Mouse (Mus musculus) midbrain, postnatal 0 days (tissue): Measurements from ENCODE around the gene Cdc42se1. TPM values are rescaled to one million over a fixed set of nuclear protein-coding genes. Genes with fewer than 3 reads are reported as not detected.

Experiments
- ATAC-seq: fragments of 200-750 bp; cut with Nextera tagmentation; 2 replicates; pipeline ENCODE4 v1.8.0; 2017; ENCODE audit warnings: moderate number of reproducible peaks, mild to moderate bottlenecking, moderate TSS enrichment, moderate library complexity; ENCODE audit not compliant: low FRiP score
- DNase-seq: peaks from one replicate; pipeline ENCODE4 v3.0.0-alpha.2; 2015; ENCODE audit warnings: low spot score
- H3K27ac ChIP-seq: fragments of 300-500 bp; sonication (generic); 2 replicates; pipeline ENCODE4 v1.5.1; 2014; ENCODE audit warnings: low read depth, mild to moderate bottlenecking, low read length, mixed read lengths
- H3K27me3 ChIP-seq: fragments of 300-500 bp; sonication (generic); 2 replicates; pipeline ENCODE4 v1.6.1; 2014; ENCODE audit warnings: low read length, control low read depth, mixed read lengths; ENCODE audit not compliant: insufficient read depth
- H3K36me3 ChIP-seq: fragments of 300-500 bp; sonication (generic); 2 replicates; pipeline ENCODE4 v1.6.1; 2014; ENCODE audit warnings: low read length, control low read depth, mixed read lengths; ENCODE audit not compliant: insufficient read depth
- H3K4me1 ChIP-seq: fragments of 300-500 bp; sonication (generic); 2 replicates; pipeline ENCODE4 v1.6.1; 2014; ENCODE audit warnings: mild to moderate bottlenecking, control low read depth, antibody characterized with exemption, low read length, mixed read lengths; ENCODE audit not compliant: insufficient read depth
- H3K4me2 ChIP-seq: fragments of 300-500 bp; sonication (generic); 2 replicates; pipeline ENCODE4 v1.6.1; 2014; ENCODE audit warnings: low read depth, mild to moderate bottlenecking, low read length, mixed read lengths; ENCODE audit not compliant: poor library complexity, severe bottlenecking
- H3K4me3 ChIP-seq: fragments of 300-500 bp; sonication (generic); 2 replicates; pipeline ENCODE4 v1.5.1; 2014; ENCODE audit warnings: low read depth, mild to moderate bottlenecking, low read length, moderate library complexity
- H3K9ac ChIP-seq: fragments of 300-500 bp; sonication (generic); replicated peaks from 2 replicates; pipeline ENCODE4 v1.6.1; 2014; ENCODE audit warnings: mild to moderate bottlenecking, low read length, moderate library complexity, mixed read lengths; ENCODE audit not compliant: poor library complexity, severe bottlenecking
- H3K9me3 ChIP-seq: fragments of 300-500 bp; sonication (generic); 2 replicates; pipeline ENCODE4 v1.6.1; 2016; ENCODE audit warnings: low read length, control low read depth
- CTCF ChIP-seq: IDR thresholded peaks from 2 replicates; pipeline ENCODE4 v1.5.1; 2016; ENCODE audit warnings: antibody characterized with exemption, mild to moderate bottlenecking
- WGBS: fragments of 180-500 bp; shearing (Covaris S2); extraction: QIAGEN DNeasy Blood & Tissue Kit; methylation state at CpG from one replicate; pipeline ENCODE4 v1.1.7; 2014; 5-methylcytosine and 5-hydroxymethylcytosine counted together
- polyA plus RNA-seq: library from polyadenylated mRNA; unstranded; fragments of >200 nt; fragmentation: Nextera tagmentation; extraction: Ambion mirVana; gene quantifications from 2 replicates; pipeline ENCODE4 v1.2.1, GENCODE M21; 2015
- total RNA-seq: library from RNA; depleted of rRNA; stranded (reverse); fragments of >200 nt; gene quantifications from 2 replicates; pipeline ENCODE4 v1.2.3, GENCODE M21; 2014

The Cdc42se1 gene
- total and polyA plus RNA-seq, 2 experiments from 2014 or later = 40.9 to 54.7 TPM

DNA sequence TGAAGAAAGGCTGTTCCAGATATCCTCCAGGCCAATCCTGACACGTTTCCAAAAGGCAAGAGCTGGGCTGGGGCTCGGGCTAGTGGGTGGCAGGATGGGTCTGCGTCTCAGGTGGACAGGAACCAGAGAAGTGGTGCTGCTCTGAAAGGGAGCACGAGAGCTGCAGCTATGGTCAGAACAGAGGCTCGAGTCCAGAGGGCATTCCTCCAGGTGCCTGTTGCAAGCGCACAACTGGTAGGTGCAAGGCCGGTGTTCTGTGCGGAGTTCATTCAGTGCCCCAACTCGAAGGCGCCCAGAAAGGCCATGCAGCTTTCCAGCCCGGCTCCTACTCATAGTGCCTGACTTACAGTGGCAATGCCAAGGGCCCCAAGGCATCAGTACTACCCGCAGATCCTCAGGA lies 11.4 kb downstream of the Cdc42se1 start:
- 90% methylated on average over 12 of the region's 12 CpGs for WGBS

DNA sequence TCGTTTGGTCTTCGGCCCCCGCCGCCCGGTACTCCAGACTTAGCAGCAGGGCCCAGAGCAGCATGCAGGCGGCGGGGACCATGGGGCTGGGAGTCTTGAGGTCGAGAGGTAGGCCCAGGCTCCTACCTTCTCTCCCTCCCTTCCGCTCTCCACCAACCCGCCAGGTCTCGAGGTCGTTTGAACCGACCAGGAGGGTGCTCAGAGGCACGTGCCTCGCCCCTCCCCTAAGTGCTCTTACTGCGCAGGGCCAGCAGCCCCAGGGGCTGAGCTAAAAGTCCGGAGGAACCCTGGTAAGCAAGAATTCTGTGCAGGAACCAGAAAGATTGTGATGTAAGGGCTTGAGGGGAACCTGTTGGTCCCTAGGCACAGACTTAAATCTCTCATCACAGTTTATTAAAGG lies 12.4 kb downstream of the Cdc42se1 start:
- DNase-seq (no peak), ATAC-seq (no peak)
- TF ChIP-seq CTCF = no peak
- Histone ChIP-seq H3K4me1 (no peaks in the 10 kb centered on the region), H3K9me3 (no peaks in the 10 kb centered on the region), H3K9ac (no peak overlapping the region), H3K27me3 (no peaks in the 10 kb centered on the region), H3K27ac (no peak overlapping the region), H3K4me2 (no peak overlapping the region), H3K4me3 (no peak overlapping the region), H3K36me3 (peaks cover 17% of the 10 kb centered on the region)
- WGBS = 37% methylated on average over 16 of the region's 17 CpGs

More for the DNA sequence above, 11.4 kb downstream of the Cdc42se1 start:
- no peak overlapping the region for H3K27ac ChIP-seq
- H3K9me3 ChIP-seq = no peaks in the 10 kb centered on the region
- no peaks in the 10 kb centered on the region for H3K4me1 ChIP-seq
- H3K9ac ChIP-seq = no peak overlapping the region
- DNase-seq = no peak
- H3K36me3 ChIP-seq = peaks cover 18% of the 10 kb centered on the region
- no peak overlapping the region for H3K4me2 ChIP-seq
- H3K4me3 ChIP-seq = no peak overlapping the region
- no peak for ATAC-seq
- TF ChIP-seq CTCF = no peak
- no peaks in the 10 kb centered on the region for H3K27me3 ChIP-seq

DNA sequence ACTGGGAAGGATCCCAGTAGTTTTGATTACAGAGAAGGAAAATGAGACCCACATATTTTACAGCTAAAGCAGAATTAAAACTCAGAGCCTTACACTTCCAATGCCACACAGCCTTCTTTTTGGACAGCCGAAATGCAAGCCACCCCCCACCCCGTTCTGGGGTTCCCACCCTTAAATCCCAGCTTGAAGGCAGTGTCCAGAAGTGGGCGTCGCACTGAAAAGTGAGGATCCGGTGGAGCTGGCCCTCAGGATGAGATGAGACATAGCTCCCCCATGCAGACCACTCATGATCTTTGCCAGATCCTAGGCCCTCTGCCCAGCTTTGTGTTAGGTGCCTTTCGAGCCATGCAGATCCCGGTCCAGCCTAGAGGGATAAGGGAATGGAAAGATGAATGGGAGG lies 13.0 kb downstream of the Cdc42se1 start, which contains the start of gene Gm128:
Gene Gm128 (minus strand): TSS at position 101 of the 400 bp plus-strand sequence.
- no peak within 1 kb of the TSS for H3K4me2 ChIP-seq

DNA sequence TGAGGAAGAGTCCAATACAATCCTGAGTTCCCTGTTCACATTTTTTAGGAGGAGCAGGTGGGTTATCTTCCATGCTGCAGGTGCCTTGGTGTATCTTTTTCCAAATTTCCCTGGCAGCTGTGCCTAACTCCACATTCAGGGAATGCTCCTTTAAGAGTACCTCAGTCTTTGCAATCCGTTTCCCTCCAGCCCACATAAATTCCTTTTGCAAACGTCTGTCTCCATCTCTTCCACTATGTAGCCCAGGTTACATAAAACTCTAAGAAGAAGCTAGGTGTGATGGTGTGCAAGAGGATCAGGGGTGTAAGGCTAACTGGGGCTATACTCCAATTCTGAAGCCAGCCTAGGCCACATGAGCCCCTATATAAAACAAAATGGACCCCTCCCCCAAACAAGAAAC lies 14.6 kb downstream of the Cdc42se1 start:
- H3K9me3 ChIP-seq = no peaks in the 10 kb centered on the region
- no peaks in the 10 kb centered on the region for H3K4me1 ChIP-seq
- H3K4me2 ChIP-seq = no peak overlapping the region
- H3K9ac ChIP-seq = no peak overlapping the region
- peaks cover 4% of the 10 kb centered on the region; the same call in 1 of the 2 replicates for H3K36me3 ChIP-seq
- H3K27ac ChIP-seq = no peak overlapping the region
- no peaks in the 10 kb centered on the region for H3K27me3 ChIP-seq
- TF ChIP-seq CTCF = no peak
- WGBS = 84% methylated on average over 2 of the region's 2 CpGs
- ATAC-seq (no peak), DNase-seq (no peak)
- no peak overlapping the region for H3K4me3 ChIP-seq

More for the DNA sequence above, 13.0 kb downstream of the Cdc42se1 start, which contains the start of gene Gm128:
- Histone ChIP-seq H3K9ac (no peak within 1 kb of the TSS), H3K27ac (no peak within 1 kb of the TSS), H3K4me1 (no peaks in the 10 kb centered on the region), H3K36me3 (peaks cover 13% of the 10 kb centered on the region), H3K9me3 (no peaks in the 10 kb centered on the region), H3K27me3 (no peaks in the 10 kb centered on the region), H3K4me3 (no peak within 1 kb of the TSS)
- TF ChIP-seq CTCF = no peak
- ATAC-seq = no peak
- 81% methylated on average over 7 of the region's 7 CpGs for WGBS
- no peak for DNase-seq

DNA sequence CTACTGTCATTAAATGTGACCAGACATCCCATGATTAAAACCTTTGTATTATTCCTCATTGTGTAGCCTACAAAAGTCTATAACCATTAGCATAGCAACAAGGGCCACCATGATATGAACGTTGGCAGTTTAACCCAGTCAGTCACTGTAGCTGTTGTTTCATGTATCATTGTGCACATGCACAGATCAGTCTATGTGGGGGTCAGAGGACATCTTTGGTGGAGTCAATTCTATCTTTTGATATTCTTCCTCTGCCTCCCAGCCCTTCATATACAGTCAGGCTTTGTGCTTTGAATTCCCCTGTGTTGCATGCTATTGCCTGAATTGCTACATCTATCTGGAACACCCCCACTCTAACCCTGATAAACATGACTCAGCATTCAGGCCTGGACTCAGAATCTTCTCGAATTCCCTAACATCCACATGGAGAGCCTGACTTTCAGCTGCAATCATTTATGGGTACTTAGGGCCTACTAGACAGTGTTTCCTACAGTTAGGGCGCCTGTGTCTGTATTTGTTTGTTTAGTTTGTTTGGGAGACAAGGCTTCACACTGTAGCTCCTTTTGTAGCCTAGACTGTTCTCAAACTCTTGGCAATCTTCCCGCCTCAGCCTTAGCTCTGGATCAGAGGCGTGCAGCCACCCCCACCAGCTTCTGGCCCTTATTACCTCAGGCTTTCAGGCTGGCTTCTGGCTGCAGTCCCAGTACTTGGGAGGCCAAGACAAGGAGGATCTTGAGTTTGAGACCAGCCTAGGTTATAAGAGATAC lies 18.1 kb downstream of the Cdc42se1 start:
- Histone ChIP-seq H3K9ac (no peak overlapping the region), H3K27me3 (no peaks in the 10 kb centered on the region), H3K4me1 (no peaks in the 10 kb centered on the region), H3K4me2 (no peak overlapping the region), H3K4me3 (no peak overlapping the region), H3K27ac (no peak overlapping the region), H3K36me3 (peaks cover 4% of the 10 kb centered on the region; the same call in 1 of the 2 replicates), H3K9me3 (no peaks in the 10 kb centered on the region)
- peak; percentile 44; the same call in 1 of the 2 replicates for ATAC-seq
- TF ChIP-seq CTCF = no peak
- DNase-seq = peak; percentile 69
- WGBS = 76% methylated on average over 5 of the region's 5 CpGs

DNA sequence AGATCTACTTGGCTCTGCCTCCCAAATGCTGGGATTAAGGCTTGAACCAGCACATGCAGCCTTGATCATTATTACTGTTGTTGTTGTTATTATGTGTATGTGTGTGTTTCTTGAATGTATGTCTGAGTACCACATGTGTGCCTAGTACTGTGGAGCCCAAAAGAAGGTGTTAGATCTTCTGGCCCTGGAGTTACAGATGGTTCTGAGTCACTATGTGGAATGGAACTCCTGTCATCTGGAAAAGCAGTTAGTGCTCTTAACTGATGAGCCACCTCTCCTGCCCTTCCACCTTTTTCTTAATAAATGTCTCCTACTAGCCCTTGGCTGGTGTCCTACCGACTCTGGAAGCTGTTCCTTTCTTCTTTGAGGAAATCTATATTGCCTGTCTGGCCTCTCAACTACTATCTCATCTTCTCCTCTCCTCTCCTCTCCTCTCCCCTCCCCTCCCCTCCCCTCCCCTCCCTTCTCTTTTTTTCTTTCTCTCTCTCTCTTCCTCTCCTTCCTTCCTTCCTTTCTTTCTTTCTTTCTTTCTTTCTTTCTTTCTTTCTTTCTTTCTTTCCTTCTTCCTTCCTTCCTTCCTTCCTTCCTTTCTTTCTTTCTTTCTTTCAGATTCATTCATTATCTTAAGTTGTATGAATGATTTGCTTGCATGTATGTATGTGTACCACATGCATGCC lies 19.3 kb downstream of the Cdc42se1 start:
- ATAC-seq = no peak
- Histone ChIP-seq H3K27ac (no peak overlapping the region), H3K9ac (no peak overlapping the region), H3K9me3 (no peaks in the 10 kb centered on the region), H3K4me3 (no peak overlapping the region), H3K36me3 (peaks cover 6% of the 10 kb centered on the region; the same call in 1 of the 2 replicates), H3K4me2 (no peak overlapping the region), H3K4me1 (no peaks in the 10 kb centered on the region), H3K27me3 (no peaks in the 10 kb centered on the region)
- no peak for DNase-seq
- WGBS = 74% methylated on average over 1 of the region's 1 CpGs
- no peak for TF ChIP-seq CTCF
